Mouse (Mus musculus) cerebellum, adult 9-11 months (tissue): Measurements from ENCODE around the gene Kctd3.
A peak's percentile ranks its signal among the peaks of the same experiment; 100 is the strongest.
"Not testable (repeated sequence)": the region's sequence is repeated elsewhere in the genome, so short reads cannot be mapped to it uniquely, and the experiment has no call there.

Experiments used
- DNase-seq: peaks from one replicate; pipeline ENCODE4 v3.0.0; 2022

Gene Kctd3

DNA sequence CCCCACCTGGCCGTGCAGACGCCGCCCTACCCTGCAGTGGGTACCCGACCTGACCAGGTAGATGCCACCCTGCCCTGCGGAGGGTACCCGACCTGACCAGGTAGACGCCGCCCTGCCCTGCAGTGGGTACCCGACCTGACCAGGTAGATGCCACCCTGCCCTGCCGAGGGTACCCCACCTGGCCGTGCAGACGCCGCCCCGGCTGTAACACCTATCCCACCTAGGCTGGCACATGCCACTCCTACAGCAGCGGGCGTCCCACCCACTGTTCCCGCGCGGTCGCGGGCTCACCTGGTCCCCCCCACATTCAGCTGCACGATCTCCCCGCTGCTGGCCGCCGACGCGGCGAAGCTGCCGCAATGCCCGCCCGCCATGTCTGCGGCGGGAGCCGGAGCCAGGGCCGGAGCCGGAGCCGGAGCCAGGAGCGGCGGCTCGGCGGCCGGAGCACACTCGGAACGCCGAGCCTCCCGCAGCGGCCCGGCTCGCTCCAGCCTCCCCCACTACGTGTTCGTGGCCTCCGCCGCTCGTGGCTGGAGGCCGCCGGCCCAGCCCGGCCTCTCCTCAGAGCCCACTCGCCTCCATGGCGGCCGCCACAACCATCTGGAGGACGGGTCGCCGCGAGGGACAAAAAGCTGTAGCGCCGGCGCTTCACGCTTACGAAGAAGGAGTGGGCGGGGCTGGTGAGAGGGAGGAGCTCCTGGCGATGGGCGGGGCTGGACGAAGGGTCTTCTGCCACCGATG lies at the start of gene Kctd3:
Kctd3 (minus strand) TSS at position 603 of the 741 bp plus-strand sequence.
- DNase-seq = peak; percentile 95

- DNase-seq = no peak
Measured at GRCm38 (mm10) chr1:189057425-189057824, 49.8 kb upstream of the Kctd3 start.

DNA sequence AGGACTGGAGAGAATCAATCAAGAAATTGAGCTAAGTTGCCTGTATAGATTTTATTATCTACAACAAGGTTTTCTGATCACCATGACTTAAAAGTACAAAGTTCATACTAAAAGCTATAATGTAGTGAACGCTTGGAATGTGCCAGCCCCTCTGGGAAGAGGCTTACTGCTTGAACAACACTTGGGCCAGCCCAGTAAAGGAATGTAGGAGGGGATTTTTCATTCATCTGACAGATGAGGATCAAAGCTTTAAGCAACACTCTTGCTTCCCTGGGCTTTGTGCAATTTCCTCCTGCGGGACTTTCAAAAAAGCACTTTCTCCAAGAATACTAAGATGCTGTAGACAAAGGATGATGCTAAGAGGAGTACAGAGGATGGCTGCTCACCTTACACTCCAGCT lies 48.3 kb upstream of the Kctd3 start:
- DNase-seq = no peak

DNA sequence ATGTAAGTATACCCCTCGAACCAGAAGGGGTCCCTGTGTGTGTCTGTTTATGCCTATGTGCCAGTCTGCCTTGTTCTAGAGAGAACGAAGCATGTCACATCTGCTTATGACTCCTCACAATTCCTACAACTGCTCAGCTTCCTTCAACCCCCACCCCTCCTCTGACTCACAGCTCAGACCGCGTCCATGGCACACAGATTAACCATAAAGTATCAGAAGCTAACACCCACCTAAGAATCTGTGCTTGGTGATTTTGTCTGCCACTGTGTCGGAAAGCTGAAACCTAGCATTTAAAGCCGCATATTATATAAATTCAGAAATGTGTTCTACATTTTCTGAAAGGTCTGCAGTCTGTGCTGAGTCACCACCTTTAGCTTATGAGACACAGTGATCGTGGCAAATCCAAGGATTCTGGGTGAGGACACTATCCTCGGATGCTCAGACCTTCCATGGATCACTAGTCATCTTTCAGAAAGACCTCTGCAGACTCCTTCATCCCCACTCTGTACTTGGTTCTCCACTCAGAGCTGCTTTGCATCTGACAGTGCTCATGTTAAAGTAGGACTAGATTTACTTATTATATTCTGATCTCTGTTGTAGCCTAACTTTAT lies 47.4 kb upstream of the Kctd3 start:
- DNase-seq = no peak

DNA sequence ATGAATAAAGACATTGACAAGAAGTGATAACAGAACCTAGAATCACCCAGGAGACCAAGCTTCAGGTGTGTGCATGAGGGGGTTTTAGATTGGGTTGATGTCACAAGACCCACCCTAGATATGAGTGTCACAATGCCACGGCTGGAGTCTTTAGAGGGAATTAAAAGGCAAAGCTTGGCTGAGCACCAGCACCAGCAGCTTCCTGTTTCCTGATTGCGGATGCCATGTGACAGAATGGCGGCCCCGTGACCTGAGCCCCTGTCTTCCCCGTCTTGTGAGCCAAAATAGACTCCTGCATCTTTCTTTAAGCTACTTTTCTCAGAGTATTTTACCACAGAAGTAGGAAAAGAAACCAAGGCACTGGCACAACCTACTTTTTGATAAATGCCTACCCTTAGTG lies 46.5 kb upstream of the Kctd3 start:
- no peak for DNase-seq

DNA sequence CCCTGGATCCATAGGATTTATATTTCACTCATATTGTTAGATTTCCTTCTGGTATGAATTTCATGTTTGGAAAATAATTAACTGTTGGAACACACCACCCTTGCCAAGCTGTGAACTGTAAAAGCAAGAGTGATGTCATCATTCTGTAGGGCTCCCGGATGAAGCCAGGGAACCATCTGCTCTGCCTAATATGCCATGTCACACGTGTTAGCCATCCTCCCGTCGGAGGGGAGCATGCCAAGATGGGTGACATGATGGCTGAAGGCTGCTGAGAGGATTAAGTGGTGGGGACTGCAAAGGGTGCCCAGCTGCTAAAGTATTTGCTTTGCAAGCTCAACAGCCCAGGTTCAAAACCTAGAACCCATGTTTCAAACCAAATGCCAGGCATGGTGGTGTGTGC lies 44.5 kb upstream of the Kctd3 start:
- DNase-seq = no peak

DNA sequence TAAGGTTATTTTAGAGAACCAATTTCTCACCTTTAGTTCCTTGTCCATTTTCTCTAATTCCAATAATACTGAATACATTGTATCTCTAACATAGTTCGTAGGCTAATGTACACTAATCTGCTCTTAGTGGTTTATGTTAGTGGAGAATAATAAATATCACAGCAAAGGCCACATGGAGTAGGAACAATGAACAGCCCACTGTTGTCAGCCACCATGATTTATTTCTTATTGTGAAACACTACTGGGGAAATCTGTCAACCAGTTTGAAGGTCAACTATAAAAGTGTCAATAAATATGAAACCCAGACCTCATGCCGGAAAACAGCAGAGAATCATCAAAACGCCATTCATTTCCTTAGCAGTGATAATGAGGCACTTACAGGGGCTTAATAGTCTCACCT lies 42.5 kb upstream of the Kctd3 start:
- no peak for DNase-seq

- no peak for DNase-seq
Measured at GRCm38 (mm10) chr1:189048331-189048730, 40.7 kb upstream of the Kctd3 start.

DNA sequence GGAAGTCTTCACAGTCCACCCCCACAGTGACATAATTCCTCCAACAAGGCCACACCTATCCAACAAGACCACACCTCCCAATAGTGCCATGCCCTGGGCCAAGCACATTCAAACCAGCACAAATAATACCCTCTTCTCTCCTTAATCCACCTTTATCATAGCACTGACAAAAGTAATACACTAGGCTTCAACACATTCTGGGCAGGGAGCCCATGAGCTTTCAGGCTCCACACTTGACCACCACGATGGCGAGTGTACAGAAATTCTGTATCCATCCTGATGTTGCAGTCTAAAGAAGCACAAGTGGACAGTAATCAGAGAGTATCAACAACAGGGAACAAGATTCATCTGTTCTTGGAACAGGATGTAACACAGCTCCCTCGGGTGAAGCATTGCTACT lies 40.3 kb upstream of the Kctd3 start:
- DNase-seq = no peak

DNA sequence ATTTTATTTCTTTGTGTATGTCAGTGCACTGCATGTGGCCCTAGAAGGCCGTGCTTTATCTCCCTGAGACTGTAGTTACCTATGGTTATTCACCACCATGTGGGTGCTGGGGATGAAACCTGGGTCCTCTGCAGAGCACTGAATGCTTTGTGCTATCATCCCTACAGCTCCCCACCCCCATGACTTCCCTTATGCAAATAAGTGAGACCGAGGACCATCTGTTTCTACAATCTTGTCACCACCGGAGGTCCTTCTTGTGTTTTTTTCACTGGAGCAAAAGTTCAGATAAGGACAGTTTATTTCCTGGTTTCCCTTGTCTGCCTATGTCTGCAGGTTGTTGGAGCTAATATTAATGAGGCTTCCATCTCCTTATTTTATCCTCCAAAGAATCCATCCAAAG lies 39.2 kb upstream of the Kctd3 start:
- DNase-seq = no peak

DNA sequence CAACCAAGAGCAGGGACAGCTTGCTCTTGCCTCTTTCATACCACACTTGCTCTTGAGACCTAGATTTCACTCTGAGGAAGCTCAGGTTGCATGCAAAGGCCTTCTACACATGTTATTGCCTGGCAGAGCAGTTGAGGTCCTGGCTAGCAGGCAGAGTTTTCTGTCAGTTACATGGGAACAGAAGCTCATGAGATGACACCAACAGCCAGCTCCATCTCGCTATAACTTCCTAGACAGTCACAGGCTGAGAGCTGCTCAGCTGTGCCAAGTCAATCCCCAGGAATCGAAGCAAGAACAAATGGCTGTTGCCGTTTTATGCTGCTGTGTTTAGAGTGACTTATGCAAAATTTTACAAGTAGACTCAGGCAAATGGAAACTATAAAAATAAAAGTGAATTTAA lies 38.7 kb upstream of the Kctd3 start:
- no peak for DNase-seq

- DNase-seq = no peak
Measured at GRCm38 (mm10) chr1:189041261-189041660, 33.6 kb upstream of the Kctd3 start.

DNA sequence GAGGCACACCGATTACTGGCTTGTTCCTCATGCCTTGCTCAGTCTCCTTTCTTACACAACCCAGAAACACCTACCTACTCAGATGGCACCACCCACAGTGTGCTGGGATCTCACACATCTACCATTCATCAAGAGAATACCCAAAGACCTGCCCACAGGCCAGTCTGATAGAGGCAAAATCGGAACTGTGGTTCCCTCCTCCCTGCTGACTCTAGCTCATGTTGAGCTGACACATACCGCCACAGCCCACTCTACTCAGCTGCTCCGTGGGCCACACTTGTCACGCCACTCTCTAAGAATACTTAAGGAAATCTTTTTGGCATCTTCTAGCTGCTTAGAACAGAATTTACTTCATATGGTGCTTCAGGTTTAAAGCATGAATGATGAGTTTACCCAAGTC lies 31.7 kb upstream of the Kctd3 start:
- DNase-seq = no peak

- DNase-seq = not testable (repeated sequence)
Measured at GRCm38 (mm10) chr1:189032817-189033216, 25.2 kb upstream of the Kctd3 start.

- DNase-seq = no peak
Measured at GRCm38 (mm10) chr1:189030975-189031374, 23.3 kb upstream of the Kctd3 start.

- peak; percentile 24 for DNase-seq
Measured at GRCm38 (mm10) chr1:189028267-189028666, 20.6 kb upstream of the Kctd3 start.

GRCm38 (mm10) chr1:189026885-189027284 lies 19.2 kb upstream of the Kctd3 start:
- peak; percentile 23 for DNase-seq

GRCm38 (mm10) chr1:189023701-189024080 lies 16.1 kb upstream of the Kctd3 start:
- DNase-seq = no peak

- no peak for DNase-seq
Measured at GRCm38 (mm10) chr1:189022925-189023700, 15.5 kb upstream of the Kctd3 start.

GRCm38 (mm10) chr1:189015372-189015771 lies 7.7 kb upstream of the Kctd3 start:
- peak; percentile 30 for DNase-seq

DNA sequence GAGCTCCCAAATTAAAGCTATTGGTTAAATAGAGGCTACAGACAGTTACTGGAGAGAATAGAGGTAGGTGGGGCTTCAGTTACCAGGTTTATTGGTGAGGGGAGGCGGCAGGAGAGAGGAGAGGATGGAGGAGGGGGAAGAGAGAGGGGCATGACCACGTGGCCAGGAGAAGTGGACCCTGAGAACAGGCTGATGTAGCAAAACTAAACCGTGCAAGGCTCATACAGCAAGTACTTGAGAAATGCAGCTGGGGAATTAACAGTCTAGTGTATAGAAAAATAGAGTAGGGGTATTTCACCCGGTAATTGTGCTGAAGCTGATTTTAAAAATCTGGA lies 5.9 kb upstream of the Kctd3 start:
- no peak for DNase-seq

DNA sequence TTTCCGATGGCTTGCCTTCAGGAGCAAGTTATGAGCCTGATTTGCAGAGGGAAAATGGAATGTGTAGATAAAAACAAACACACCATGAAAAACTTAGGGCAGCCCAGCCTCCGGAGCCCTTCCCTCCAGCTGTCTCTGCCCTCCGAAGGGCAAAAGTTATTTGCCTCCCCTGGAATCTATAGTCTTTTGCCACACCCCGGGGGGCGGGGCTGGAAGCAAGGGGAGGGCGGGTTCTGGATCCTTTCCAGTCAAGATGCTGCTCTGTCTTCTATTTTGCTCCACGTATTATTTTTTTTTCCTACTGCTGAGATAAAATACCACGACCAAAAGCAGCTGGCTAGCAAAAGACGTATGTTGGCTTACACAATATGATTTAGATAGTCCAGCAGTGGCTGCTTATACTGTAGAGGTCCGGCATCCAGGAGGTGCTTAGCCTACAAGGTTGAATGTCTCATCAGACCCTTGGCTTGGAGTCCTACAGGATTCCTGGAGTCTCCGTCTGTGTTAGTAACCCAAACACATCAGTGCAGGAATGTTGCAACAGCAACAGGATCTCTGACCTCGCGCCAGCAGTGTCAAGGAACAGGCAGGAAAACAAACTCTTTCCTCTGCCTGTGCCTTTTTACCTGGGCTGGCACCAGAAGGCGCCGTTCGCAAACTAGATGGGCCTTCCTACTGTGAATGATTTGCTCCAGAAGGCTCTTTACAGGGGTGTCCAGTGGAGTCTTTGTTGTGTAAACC lies 5.4 kb upstream of the Kctd3 start:
- DNase-seq = no peak

GRCm38 (mm10) chr1:189010671-189011070 lies 3.0 kb upstream of the Kctd3 start:
- DNase-seq = no peak

- no peak for DNase-seq
Measured at GRCm38 (mm10) chr1:189007980-189008324, 311 bp upstream of the Kctd3 start.
